Mouse (Mus musculus) urinary bladder, postnatal 10 days (tissue): ENCODE measurements around the gene Gm19684.
"Not testable (repeated sequence)": the region's sequence is repeated elsewhere in the genome, so short reads cannot be mapped to it uniquely, and the experiment has no call there.

Experiments
- DNase-seq: peaks from one replicate; pipeline ENCODE4 v3.0.0; 2022; ENCODE audit warnings: low spot score

Gm19684 gene

DNA sequence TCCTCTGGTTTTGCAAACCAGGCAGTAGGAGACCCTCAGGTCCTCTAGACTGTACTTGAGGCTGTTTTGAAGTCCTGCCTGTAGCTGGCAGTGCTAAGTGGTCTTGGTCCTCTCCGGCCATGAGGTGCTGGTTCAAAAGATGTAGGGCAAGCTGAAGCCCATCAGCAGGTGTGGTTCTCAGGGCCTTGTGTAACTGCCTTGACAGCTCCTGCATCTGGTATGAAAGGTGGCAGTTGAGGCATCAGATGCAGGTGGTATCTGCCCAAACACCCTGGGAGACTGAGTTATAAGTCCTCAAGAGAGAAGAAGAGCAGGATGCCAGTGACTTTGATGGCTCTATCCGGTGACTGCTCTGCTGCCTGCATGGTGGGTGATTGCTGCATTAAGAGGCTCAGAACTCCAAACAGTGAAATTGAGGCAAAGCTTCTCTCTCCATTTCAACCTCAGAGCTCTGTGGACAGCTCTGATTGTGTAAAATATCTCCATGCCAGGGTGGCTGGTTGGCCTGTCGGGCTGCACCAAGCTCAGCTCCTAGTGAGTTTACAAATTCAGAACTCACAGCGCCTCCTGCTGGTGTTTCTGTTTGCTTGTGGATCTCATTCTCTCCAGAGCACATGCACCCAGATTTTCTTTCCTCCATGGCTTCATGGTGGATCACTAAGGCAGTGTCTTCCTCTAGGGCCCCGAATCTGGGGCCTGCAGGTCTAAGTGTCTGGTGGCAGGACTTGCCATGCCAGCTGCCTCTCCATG lies 10.2 kb downstream of the Gm19684 start:
- no peak for DNase-seq

DNA sequence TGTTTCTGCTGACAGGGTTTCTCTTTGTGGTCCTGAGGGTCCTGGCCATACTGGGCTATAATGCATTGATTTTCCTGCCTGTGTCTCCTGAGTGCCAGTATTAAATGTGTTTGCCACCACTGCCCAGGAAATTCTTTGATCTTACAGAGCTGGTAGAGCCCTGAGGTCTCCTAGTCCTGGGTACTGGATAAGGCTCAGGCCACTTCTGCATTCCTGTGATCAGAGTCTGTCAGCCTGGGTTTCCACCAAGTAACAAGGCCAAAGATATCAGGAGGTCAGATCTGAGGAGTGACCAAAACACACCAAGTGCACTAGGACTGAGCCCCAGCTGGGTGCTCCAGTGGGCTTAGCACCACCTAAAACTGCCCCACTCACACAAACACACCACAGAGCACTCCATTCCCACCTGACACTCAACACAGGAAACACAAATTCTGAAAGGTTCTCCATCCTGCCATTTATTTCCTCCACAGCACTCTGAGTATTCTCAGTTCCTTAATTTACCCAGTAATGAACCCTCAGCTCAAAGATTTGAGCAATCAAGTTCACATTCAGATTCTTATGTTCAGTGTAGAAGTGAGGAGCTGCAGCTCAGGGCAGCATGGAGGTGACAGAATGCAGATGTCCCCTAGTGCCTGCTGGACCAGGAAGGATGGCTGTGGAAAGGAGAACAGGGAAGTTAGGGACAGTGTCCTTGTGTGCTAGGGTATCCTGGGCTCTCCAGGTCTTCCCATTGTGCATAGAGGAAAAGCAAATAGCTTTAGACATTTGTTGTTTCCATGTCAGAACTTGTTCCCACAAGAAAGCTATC lies 14.1 kb downstream of the Gm19684 start:
- DNase-seq: not testable (repeated sequence)

GRCm38 (mm10) chr17:36136299-36136848 lies 14.9 kb downstream of the Gm19684 start:
- not testable (repeated sequence) for DNase-seq

DNA sequence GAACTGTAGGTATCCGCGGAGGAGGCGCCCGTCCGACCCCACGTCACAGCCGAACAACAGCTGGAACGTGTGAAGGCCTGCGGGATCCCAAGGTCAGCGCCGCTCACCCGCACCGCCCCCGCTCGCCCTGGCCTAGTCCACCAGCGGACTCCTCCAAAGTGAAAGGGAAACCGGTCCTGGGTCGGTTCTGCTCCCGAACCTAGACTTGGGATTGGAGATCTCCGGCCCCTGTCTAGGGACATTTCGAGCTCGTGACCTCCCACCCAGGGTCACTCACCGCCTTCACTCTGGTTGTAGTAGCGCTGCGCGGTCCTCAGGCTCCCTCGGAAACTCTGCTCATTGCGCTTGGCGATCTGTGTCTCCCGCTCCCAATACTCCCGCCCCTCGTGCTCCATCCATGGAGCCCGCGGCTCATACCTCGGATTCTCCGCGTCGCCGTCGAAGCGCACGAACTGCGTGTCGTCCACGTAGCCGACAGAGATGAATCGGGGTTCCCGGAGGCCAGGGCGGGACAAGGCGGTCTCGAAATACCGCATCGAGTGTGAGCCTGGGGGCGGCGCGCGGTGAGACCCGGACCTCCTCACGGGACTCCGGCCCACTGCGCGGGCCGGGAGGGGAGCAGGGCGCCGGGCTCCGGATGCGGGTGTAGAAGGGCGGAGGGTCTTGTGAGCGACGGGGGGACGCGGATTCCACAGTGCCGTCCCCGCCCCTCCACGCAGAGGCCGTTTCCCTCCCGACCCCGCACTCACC lies 23.8 kb downstream of the Gm19684 start:
- no peak for DNase-seq

GRCm38 (mm10) chr17:36145861-36146156 lies 24.3 kb downstream of the Gm19684 start:
- not testable (repeated sequence) for DNase-seq

DNA sequence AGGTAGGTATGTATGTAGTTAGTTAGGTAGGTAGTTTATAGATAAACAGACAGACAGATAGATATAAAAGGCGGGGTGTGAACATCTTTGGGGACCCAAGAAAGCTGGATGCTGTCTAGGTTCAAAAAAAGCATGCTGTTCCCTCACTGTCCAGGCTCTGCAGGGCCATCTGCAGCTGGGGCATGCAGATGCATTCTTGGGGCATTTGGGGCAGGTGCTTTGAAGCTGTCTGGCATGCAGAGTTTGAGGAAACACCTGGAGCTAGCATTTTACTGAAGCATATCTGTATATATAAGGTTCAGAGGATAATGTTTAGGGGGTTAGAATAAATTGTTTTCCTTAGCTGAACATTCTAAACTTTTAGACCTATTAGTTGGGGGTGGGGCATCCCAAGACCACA lies 25.5 kb downstream of the Gm19684 start:
- not testable (repeated sequence) for DNase-seq

- not testable (repeated sequence) for DNase-seq
Observed at GRCm38 (mm10) chr17:36148468-36148867, 27.0 kb downstream of the Gm19684 start.

DNA sequence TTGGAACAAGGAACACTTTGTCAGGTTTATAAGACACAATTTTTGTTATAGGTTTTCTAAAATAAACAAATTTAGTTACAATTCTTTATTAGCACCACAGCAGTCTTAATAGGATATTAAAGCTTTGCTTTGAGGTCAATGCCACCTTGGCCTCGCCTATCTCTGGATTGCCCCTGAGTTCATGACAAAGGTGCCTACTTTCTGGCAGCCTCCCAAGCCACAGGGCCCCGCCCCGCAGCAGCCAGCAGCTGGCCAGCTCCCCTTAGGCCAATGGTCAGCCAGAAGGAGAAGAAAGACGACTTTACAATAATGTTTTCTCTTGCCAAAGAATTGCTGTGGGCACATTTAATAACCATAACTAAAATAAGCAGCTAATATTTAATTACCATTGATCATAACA lies 29.7 kb downstream of the Gm19684 start:
- not testable (repeated sequence) for DNase-seq

DNA sequence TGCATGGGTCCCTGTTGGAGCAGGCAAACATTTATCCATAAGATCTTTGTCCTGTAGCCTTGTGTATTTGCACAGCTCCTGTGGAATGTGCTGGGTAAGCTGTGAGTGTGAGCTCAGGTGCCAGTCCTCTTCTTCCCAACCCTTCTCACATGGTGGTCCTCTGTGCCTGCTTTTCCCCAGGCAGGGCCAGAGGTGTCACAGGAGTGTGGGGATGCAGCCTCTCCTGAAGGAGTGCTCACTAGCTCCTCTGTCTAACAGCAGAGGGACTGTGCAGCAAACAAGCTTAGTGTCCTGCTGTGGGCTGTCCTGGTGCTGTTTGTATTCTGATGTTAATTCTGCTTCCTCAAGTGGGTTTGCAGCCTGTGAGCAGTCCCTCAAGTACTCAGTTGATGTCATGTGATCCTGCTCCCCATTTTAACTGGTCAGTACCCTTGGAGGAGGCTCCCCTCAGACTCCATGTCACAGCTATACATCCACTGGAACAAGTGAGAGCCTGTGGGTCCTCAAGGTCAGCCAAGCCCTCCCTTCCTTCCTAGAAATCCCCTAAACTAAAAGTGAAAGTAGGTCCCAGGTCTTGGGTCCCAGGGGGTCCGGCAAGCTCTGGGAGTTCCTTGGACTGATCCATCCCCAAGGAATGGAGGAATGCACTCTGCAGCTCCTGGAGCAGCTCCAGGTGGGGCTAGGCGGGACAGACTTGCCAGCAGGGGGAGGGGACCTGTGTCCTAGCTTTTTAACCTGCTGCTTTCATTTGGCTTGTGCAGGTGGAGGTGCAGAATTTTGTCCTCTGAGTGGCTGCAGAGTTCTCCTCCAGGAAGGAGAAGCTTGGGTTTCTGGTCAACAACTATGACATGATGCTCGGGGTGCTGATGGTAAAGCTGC lies 33.0 kb downstream of the Gm19684 start:
- DNase-seq: no peak

- not testable (repeated sequence) for DNase-seq
Observed at GRCm38 (mm10) chr17:36157782-36158181, 36.3 kb downstream of the Gm19684 start.

- not testable (repeated sequence) for DNase-seq
Observed at GRCm38 (mm10) chr17:36158264-36158663, 36.8 kb downstream of the Gm19684 start.

GRCm38 (mm10) chr17:36161129-36162051 lies 39.9 kb downstream of the Gm19684 start:
- no peak for DNase-seq

DNA sequence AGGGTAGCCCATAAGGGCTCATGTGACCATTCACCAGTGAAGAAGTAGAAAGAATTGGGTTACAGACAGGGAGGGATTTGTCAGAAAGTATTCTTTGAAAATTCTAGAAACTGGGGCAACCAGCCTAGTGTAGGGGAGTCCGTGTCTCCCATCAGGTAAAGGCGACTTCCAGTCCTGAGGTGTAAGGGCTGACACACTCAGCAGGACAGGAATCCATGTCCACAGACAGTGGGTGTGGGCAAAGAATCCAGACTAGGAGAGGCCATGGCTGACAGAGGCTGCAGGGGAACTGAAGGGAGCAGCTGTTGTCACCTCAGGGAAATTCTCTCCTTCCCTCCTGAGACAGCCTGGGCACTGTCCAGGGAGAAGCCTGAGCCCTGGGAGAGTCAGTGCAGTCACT lies 45.4 kb downstream of the Gm19684 start:
- DNase-seq: not testable (repeated sequence)

GRCm38 (mm10) chr17:36167306-36168038 lies 46.0 kb downstream of the Gm19684 start:
- DNase-seq: no peak

DNA sequence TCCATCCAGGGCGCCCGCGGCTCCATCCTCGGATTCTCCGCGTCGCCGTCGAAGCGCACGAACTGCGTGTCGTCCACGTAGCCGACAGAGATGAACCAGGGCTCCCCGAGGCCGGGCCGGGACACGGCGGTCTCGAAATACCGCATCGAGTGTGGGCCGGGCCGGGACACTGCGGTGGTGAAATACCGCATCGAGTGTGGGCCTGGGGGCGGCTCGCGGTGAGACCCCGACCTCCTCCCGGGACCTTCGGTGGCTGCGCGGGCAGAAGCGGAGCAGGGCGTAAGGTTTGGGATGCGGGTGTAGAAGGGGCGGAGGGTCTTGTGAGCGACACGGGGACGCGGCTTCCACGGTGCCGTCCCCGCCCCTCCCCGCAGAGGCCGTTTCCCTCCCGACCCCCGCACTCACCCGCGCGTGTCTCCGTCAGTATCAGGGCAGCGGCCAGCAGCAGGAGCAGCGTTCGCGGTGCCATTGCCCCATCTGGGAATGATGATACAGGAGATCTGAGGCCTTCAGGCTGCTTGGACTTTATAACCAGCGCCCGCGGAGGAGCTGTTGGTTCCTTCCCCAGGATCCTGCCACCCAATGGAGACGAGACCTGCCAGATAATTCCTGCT lies 46.7 kb downstream of the Gm19684 start, which contains the start of gene Gm8909:
Gm8909 (minus strand) TSS at position 499 of the 614 bp plus-strand sequence.
- no peak for DNase-seq

- DNase-seq: not testable (repeated sequence)
Observed at GRCm38 (mm10) chr17:36169094-36169493, 47.6 kb downstream of the Gm19684 start.

DNA sequence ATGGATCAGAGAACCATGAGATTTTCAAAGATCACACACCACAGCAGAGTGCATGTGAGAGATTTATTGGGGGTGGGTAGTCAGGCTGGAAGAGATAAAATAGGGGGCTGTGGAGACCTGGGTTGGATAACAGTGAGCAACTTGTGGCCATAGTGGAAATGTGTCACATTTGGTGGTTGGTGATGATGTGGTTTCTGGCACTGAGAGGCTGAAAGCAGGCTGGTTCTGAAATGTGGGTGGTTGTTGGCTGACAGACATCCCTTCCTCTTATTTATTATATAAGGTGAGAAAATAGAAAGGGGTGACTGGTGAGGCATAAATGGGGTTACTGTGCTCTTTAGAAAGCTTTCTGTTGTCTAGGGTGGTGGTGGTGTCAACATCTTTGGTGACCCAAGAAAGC lies 48.3 kb downstream of the Gm19684 start:
- DNase-seq: no peak

- no peak for DNase-seq
Observed at GRCm38 (mm10) chr17:36170287-36170814, 48.9 kb downstream of the Gm19684 start.

DNA sequence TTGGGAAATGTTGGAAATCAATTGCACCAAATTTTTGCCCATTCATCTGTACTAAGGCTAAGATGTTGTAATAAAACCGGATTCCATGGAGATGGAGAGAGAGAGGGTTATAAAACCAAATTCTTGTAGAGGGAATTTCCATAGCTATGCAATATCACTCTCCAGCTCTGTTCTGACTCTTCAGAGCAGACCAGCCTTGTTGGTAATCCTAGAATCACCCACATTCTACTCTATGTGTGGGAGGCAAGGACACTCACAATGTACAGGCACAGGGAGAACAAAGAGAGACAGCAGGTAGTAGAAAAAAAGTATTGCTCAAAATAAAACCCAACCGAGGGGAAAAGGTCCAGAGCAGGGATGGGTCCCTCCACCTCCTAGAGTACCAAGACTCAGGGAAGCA lies 54.7 kb downstream of the Gm19684 start:
- not testable (repeated sequence) for DNase-seq
